Mouse (Mus musculus): ENCODE measurements around the gene Aoc1.

- TF ChIP-seq CTCF (IDR thresholded peaks at IDR 0.05; ENCODE audit: low read depth) (no peak), EP300 (optimal IDR thresholded peaks at IDR 0.05) (no peak)
These were observed 11.8 kb upstream of the Aoc1 start for GRCm38 (mm10) chr6:48860851-48861250.
